Mouse (Mus musculus): ENCODE results near the gene Sema3f.

DNA sequence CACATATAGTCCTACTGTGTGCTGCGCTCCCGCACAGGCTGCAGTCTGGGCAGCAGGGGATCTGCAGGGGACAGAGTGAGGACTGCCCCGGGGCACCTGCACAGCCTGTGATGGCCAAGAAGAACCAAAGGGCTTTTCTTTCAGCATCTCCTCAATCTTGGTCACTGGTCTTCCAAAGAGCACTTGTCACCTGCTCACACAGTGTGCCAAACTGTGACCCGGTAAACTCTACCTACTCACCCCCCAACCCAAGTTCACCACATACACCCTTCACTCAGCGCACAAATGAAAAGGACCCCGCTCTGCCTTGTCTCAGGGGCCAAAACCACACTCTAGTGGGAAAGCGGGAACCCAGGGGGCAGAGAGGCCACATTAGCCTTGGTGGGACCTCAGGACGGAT is 78.4 kb downstream of the Sema3f start:
- TF ChIP-seq POLR2A (IDR thresholded peaks at IDR 0.05; ENCODE audit: low read depth, low read length): no peak
- TF ChIP-seq CTCF (IDR thresholded peaks at IDR 0.05; ENCODE audit: extremely low read depth, insufficient read length, insufficient replicate concordance, low read depth, low read length): no peak

All from small intestine, adult 2 months (tissue).